Mouse (Mus musculus): ENCODE results near the gene Ttc39b. TPM values are rescaled to one million over a fixed set of nuclear protein-coding genes. Genes with fewer than 3 reads are reported as not detected.

Gene Ttc39b
- polyA plus RNA-seq, 1 experiment = 0.02 TPM

- TF ChIP-seq GATA1 (IDR thresholded peaks at IDR 0.05; ENCODE audit: low read length) = no peak
These were observed 4.2 kb upstream of the Ttc39b start for GRCm38 (mm10) chr4:83328026-83328945.

GRCm38 (mm10) chr4:83327526-83327925 is 3.5 kb upstream of the Ttc39b start:
- no peak for TF ChIP-seq GATA1 (IDR thresholded peaks at IDR 0.05; ENCODE audit: low read length)

- TF ChIP-seq GATA1 (IDR thresholded peaks at IDR 0.05; ENCODE audit: low read length) = no peak
These were observed 1.3 kb upstream of the Ttc39b start for GRCm38 (mm10) chr4:83325366-83325765.

GRCm38 (mm10) chr4:83323201-83323903 is 703 bp downstream of the Ttc39b start:
- TF ChIP-seq GATA1 (IDR thresholded peaks at IDR 0.05; ENCODE audit: low read length) = no peak

DNA sequence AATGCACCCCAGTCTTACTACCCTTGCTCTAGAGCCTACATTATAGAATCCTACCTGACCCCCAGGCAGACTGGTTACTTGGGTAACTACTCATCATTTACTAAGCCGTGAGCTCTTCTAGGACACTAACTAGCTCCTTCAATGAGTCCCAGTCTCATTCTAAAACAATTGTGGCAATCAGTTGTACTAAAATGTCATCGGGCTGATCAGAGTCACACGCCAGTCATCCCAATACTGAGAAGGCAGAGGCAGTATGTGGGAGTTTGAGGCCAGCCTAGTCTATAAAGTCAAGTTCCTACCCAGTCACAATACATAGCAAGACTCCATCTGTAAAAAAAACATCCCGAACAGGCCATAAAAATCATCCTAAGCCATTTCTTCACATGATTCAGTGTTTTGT is 4.3 kb downstream of the Ttc39b start:
- TF ChIP-seq GATA1 (IDR thresholded peaks at IDR 0.05; ENCODE audit: low read length) = no peak

DNA sequence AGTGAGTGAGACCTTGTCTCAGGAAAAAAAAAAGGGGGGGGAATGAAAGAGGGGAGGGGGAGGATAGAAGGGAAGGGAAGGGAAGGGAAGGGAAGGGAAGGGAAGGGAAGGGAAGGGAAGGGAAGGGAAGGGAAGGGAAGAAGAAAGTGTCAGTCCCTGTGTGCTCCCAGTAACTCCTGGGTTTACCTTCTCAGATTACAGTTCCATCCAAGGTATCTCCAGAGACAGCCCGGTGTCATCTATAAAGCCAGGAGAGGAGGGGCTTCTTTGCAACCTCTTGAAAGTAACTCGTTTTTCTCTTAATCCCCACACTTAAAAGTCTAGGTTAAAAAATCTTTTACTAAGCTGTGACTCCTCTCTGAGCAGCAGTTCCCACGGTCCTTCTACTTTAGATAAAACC is 5.3 kb downstream of the Ttc39b start:
- TF ChIP-seq GATA1 (IDR thresholded peaks at IDR 0.05; ENCODE audit: low read length) = no peak

- no peak for TF ChIP-seq GATA1 (IDR thresholded peaks at IDR 0.05; ENCODE audit: low read length)
These were observed 6.2 kb downstream of the Ttc39b start for GRCm38 (mm10) chr4:83317826-83318348.

GRCm38 (mm10) chr4:83316718-83317117 is 7.3 kb downstream of the Ttc39b start:
- TF ChIP-seq GATA1 (IDR thresholded peaks at IDR 0.05; ENCODE audit: low read length) = no peak

DNA sequence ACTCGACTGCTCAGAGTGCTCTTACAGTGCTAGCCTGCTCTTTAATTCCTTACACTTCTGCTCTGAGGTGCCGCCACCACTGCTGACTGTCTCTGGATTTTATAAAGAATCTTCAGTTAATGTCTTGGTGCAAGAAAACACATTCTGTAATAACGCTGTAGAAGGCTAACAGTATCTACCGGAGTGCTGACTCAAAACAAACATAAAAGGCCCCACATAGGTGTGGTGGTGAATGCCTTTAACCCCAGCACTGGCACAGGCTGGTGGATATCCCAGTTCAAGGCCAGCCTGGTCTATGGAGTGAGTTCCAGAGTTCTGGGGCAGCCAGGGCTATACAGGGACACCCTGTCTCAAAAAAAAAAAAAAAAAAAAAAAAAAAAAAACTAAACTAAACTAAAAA is 8.1 kb downstream of the Ttc39b start:
- no peak for TF ChIP-seq GATA1 (IDR thresholded peaks at IDR 0.05; ENCODE audit: low read length)

GRCm38 (mm10) chr4:83314922-83315881 is 8.9 kb downstream of the Ttc39b start:
- no peak for TF ChIP-seq GATA1 (IDR thresholded peaks at IDR 0.05; ENCODE audit: low read length)

DNA sequence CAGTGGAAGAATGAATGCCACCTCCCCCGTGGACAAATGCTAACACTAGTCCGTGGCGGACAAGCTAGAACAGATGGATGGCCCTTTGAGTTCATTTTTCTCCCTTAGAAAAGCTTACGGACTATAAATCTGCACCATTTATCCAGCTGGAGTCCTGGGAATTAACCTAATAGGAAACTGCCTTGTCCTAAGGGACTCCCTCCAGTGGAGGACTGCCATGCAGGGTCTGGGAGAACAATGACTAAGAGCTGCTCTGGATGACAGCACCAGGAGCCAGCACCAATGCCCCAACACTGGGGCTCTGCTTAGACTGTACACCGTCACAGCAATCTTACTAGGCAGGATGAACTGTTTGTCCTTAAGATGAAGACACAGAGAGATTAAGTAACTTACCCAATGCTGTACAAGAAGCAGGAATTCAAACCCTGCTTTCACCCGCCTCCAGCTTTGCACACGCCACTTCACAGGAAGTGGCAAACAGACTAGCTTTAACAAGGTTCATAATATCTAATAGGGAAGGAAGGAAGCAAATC is 9.7 kb downstream of the Ttc39b start:
- TF ChIP-seq GATA1 (IDR thresholded peaks at IDR 0.05; ENCODE audit: low read length) = no peak

GRCm38 (mm10) chr4:83312336-83312735 is 11.7 kb downstream of the Ttc39b start:
- no peak for TF ChIP-seq GATA1 (IDR thresholded peaks at IDR 0.05; ENCODE audit: low read length)

- no peak for TF ChIP-seq GATA1 (IDR thresholded peaks at IDR 0.05; ENCODE audit: low read length)
These were observed 12.6 kb downstream of the Ttc39b start for GRCm38 (mm10) chr4:83311481-83311880.

GRCm38 (mm10) chr4:83310990-83311389 is 13.1 kb downstream of the Ttc39b start:
- TF ChIP-seq GATA1 (IDR thresholded peaks at IDR 0.05; ENCODE audit: low read length) = no peak

GRCm38 (mm10) chr4:83308914-83309313 is 15.1 kb downstream of the Ttc39b start:
- TF ChIP-seq GATA1 (IDR thresholded peaks at IDR 0.05; ENCODE audit: low read length) = no peak
